Mouse (Mus musculus): ENCODE data around the gene Arl6ip6. TPM values are rescaled to one million over a fixed set of nuclear protein-coding genes. Genes with fewer than 3 reads are reported as not detected.

Arl6ip6 gene
- polyA plus RNA-seq, 1 experiment: 26.5 TPM

- Histone ChIP-seq H3K4me1 (replicated peaks; ENCODE audit: control insufficient read depth, insufficient read depth, low read length) (no peaks in the 10 kb centered on the region), H3K27ac (ENCODE audit: control insufficient read depth, insufficient read depth, low read length) (no peak overlapping the region), H3K4me3 (ENCODE audit: control insufficient read depth, insufficient read depth, low read length) (no peak overlapping the region), H3K36me3 (ENCODE audit: control insufficient read depth, insufficient read depth, low read length) (peaks cover 3% of the 10 kb centered on the region), H3K27me3 (ENCODE audit: control insufficient read depth, insufficient read depth, low read length) (no peaks in the 10 kb centered on the region)
- WGBS: 64% methylated on average over 5 of the region's 5 CpGs
- TF ChIP-seq POLR2A (IDR thresholded peaks at IDR 0.05; ENCODE audit: control insufficient read depth, extremely low read depth, insufficient read depth, low read length, poor library complexity): no peak
- TF ChIP-seq CTCF (IDR thresholded peaks at IDR 0.05; ENCODE audit: borderline replicate concordance, control insufficient read depth, extremely low read depth, insufficient read depth, low read length, poor library complexity): no peak
- DNase-seq: no peak
Measured at GRCm38 (mm10) chr2:53204373-53205274, 13.1 kb downstream of the Arl6ip6 start.

- no peaks in the 10 kb centered on the region; the same call in 1 of the 2 replicates for H3K36me3 ChIP-seq (ENCODE audit: control insufficient read depth, insufficient read depth, low read length)
- no peak for DNase-seq
- H3K4me3 ChIP-seq (ENCODE audit: control insufficient read depth, insufficient read depth, low read length): no peak overlapping the region
- no peaks in the 10 kb centered on the region for H3K27me3 ChIP-seq (ENCODE audit: control insufficient read depth, insufficient read depth, low read length)
- H3K4me1 ChIP-seq (replicated peaks; ENCODE audit: control insufficient read depth, insufficient read depth, low read length): no peaks in the 10 kb centered on the region
- TF ChIP-seq CTCF (IDR thresholded peaks at IDR 0.05; ENCODE audit: borderline replicate concordance, control insufficient read depth, extremely low read depth, insufficient read depth, low read length, poor library complexity) (no peak), POLR2A (IDR thresholded peaks at IDR 0.05; ENCODE audit: control insufficient read depth, extremely low read depth, insufficient read depth, low read length, poor library complexity) (no peak)
- H3K27ac ChIP-seq (ENCODE audit: control insufficient read depth, insufficient read depth, low read length): no peak overlapping the region
Measured at GRCm38 (mm10) chr2:53206749-53207148, 15.2 kb downstream of the Arl6ip6 start.

GRCm38 (mm10) chr2:53213493-53213892 is 22.0 kb downstream of the Arl6ip6 start:
- no peaks in the 10 kb centered on the region for H3K27me3 ChIP-seq (ENCODE audit: control insufficient read depth, insufficient read depth, low read length)
- no peak overlapping the region for H3K27ac ChIP-seq (ENCODE audit: control insufficient read depth, insufficient read depth, low read length)
- peaks cover 10% of the 10 kb centered on the region for H3K36me3 ChIP-seq (ENCODE audit: control insufficient read depth, insufficient read depth, low read length)
- TF ChIP-seq CTCF (IDR thresholded peaks at IDR 0.05; ENCODE audit: borderline replicate concordance, control insufficient read depth, extremely low read depth, insufficient read depth, low read length, poor library complexity) (no peak), POLR2A (IDR thresholded peaks at IDR 0.05; ENCODE audit: control insufficient read depth, extremely low read depth, insufficient read depth, low read length, poor library complexity) (no peak)
- H3K4me3 ChIP-seq (ENCODE audit: control insufficient read depth, insufficient read depth, low read length): no peak overlapping the region
- no peaks in the 10 kb centered on the region for H3K4me1 ChIP-seq (replicated peaks; ENCODE audit: control insufficient read depth, insufficient read depth, low read length)
- no peak for DNase-seq
- 100% methylated on average over 1 of the region's 1 CpGs for WGBS

DNA sequence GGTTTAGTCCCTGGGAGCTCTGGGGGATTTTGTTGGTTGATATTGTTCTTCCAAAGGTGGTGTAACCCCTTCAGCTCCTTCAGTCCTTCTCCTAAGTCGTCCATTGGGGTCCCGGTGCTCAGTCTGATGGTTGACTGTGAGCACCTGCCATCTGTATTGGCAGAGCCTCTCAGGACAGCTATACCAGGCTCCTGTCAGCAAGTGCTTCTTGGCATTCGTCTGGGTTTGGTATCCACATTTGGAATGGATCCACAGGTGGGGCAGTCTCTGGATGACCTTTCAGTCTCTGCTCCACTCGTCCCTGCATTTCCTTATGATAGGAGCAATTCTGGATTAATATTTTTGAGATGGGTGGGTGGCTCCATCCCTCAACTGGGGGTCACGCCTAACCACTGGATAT is 30.7 kb downstream of the Arl6ip6 start:
- Histone ChIP-seq H3K4me1 (replicated peaks; ENCODE audit: control insufficient read depth, insufficient read depth, low read length) (no peaks in the 10 kb centered on the region), H3K27ac (ENCODE audit: control insufficient read depth, insufficient read depth, low read length) (no peak overlapping the region), H3K36me3 (ENCODE audit: control insufficient read depth, insufficient read depth, low read length) (peaks cover 6% of the 10 kb centered on the region; the same call in 1 of the 2 replicates), H3K4me3 (ENCODE audit: control insufficient read depth, insufficient read depth, low read length) (no peak overlapping the region), H3K27me3 (ENCODE audit: control insufficient read depth, insufficient read depth, low read length) (no peaks in the 10 kb centered on the region)
- TF ChIP-seq POLR2A (IDR thresholded peaks at IDR 0.05; ENCODE audit: control insufficient read depth, extremely low read depth, insufficient read depth, low read length, poor library complexity) (no peak), CTCF (IDR thresholded peaks at IDR 0.05; ENCODE audit: borderline replicate concordance, control insufficient read depth, extremely low read depth, insufficient read depth, low read length, poor library complexity) (no peak)
- WGBS: 100% methylated on average over 5 of the region's 5 CpGs
- no peak for DNase-seq

GRCm38 (mm10) chr2:53256982-53257381 is 65.5 kb downstream of the Arl6ip6 start:
- Histone ChIP-seq H3K4me3 (ENCODE audit: control insufficient read depth, insufficient read depth, low read length) (no peak overlapping the region), H3K27me3 (ENCODE audit: control insufficient read depth, insufficient read depth, low read length) (no peaks in the 10 kb centered on the region), H3K36me3 (ENCODE audit: control insufficient read depth, insufficient read depth, low read length) (no peaks in the 10 kb centered on the region), H3K27ac (ENCODE audit: control insufficient read depth, insufficient read depth, low read length) (no peak overlapping the region), H3K4me1 (replicated peaks; ENCODE audit: control insufficient read depth, insufficient read depth, low read length) (no peaks in the 10 kb centered on the region)
- 85% methylated on average over 2 of the region's 2 CpGs for WGBS
- no peak for DNase-seq
- TF ChIP-seq CTCF (IDR thresholded peaks at IDR 0.05; ENCODE audit: borderline replicate concordance, control insufficient read depth, extremely low read depth, insufficient read depth, low read length, poor library complexity): no peak
- TF ChIP-seq POLR2A (IDR thresholded peaks at IDR 0.05; ENCODE audit: control insufficient read depth, extremely low read depth, insufficient read depth, low read length, poor library complexity): no peak

Other genes with a start within 250 kb of the Arl6ip6 start
- 58.2 and 70.5 TPM in 2 replicates for gene Prpf40a, start 442 bp upstream of the Arl6ip6 start, polyA plus RNA-seq (2012; rRNA removed)

Measured in thymus, adult 2 months (tissue).